Mouse (Mus musculus): ENCODE results near the gene Lbhd2.

The Lbhd2 gene

DNA sequence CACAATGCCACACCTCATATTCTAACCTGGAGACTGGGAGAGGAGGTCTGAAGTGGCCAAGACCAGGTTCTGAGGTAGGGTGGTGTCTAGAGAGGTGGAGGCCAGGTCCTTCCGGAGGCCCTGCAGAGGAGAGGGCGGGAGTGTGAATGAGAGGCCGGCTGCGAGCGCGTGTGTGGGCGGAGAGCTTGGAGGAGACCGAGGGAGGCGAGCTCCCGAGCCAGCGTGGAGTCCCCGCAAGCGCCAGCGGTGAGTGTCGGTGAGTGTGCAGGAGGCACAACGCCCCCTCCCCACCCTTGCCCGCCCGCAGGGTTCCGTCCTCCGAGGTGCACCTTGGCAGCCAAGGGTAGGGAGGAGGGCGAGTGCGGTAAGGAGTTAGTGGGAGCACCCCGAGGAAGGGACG, at the start of gene Lbhd2:
TSS of gene Lbhd2 (plus strand) at position 188 of the 400 bp plus-strand sequence.
- DNase-seq (ENCODE audit: low spot score in 2 of 2): no peak

GRCm38 (mm10) chr12:111360671-111361070, 45.9 kb upstream of the Lbhd2 start:
- no peak for DNase-seq (ENCODE audit: low spot score in 2 of 2)

DNA sequence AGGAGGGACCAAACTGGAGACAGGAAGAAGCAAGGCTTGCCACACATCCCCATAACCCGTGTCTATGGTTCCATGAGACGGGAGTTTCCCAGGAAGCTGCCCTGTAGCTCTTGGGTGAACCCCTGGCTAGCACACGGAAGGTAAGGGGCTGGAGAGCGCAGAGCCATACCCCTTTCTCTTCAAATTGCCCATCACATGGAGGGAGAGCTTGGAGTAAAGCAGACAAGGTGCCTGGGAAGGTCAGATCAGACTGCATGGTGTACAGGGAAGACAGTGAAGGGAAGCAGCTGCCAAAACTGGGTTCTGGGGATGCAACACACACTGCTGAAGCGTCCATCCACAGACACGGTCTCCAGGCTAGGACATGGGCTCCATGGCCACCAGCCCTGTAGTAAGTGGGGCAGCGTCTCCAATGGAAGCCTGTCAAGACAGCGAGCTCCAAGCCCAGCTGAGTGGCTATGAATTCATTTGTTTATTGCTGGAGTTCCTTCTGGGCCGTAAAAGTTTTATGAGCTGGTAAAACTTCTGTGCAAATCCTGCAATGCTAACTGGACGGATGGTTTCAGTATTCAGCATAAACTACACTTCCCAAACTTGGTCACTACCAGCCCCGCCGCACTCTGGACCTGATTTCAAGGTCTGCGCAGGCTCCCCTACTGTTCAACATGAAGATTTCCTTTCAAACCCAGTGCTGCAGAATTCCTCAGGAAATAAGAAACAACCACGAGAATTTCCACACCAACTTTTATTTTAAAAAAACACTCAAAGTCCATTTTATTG, 45.1 kb upstream of the Lbhd2 start:
- DNase-seq (ENCODE audit: low spot score in 2 of 2): no peak

DNA sequence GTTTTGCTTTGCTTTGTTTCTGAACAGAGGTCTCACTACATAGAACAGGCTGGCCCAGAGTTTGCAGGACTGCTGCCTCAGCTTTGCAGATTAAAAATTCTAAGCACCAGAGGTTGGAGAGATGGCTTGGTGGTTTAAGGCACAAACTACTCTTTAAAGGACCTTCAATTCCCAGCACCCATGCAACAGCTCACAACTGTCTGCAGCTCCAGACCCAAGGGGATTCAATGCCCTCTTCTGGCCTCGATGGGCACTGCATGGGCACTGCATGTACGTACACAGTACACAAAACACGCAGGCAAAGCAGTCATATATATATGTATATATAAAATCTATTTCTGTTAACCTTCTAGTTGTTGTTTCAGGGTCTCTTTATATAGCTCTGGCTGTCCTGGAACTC, 42.4 kb upstream of the Lbhd2 start:
- no peak for DNase-seq (ENCODE audit: low spot score in 2 of 2)

GRCm38 (mm10) chr12:111367065-111367464, 39.5 kb upstream of the Lbhd2 start:
- DNase-seq (ENCODE audit: low spot score in 2 of 2): no peak

GRCm38 (mm10) chr12:111370249-111370648, 36.4 kb upstream of the Lbhd2 start:
- no peak for DNase-seq (ENCODE audit: low spot score in 2 of 2)

DNA sequence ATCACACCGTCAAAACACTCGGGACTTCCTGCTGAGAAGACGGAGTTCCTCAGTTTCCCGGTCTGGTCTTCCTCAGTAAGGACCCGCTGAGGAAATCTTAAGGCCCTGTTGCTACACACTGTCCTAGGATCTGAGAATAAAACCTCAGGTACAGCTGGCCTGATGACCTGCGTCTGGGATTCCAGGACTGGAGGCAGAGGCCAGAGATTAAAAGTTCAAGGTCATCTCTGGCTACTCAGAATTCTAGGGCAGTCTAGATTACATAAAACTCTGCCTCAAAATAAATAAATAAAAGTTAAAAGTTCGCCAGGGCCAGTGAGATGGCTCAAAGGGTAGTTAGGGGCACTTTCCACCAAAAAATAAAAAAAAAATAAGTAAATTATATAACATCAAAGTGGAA, 34.7 kb upstream of the Lbhd2 start:
- no peak for DNase-seq (ENCODE audit: low spot score in 2 of 2)

GRCm38 (mm10) chr12:111373411-111373810, 33.2 kb upstream of the Lbhd2 start:
- no peak for DNase-seq (ENCODE audit: low spot score in 2 of 2)

GRCm38 (mm10) chr12:111374727-111375126, 31.9 kb upstream of the Lbhd2 start:
- no peak for DNase-seq (ENCODE audit: low spot score in 2 of 2)

DNA sequence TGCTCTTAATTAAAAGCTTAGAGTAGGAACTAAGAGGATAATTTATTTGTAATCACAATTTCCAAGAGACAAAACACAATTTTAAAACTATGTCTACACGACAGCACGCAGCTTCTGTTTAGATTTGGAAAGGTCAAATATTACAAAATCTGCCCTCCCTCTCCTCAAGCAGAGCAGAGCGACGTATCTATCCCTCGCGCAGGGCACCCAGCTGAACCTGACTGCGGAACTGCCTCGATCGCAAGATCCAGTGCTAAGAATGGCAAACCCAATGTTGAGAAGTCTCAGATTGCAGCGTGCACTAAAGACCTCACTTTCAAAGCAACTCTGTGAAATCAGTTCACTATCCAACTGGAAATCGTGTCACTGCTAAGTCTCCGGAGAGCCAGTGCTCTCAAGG, 31.1 kb upstream of the Lbhd2 start:
- no peak for DNase-seq (ENCODE audit: low spot score in 2 of 2)

- no peak for DNase-seq (ENCODE audit: low spot score in 2 of 2)
Observed at GRCm38 (mm10) chr12:111376053-111376452, 30.6 kb upstream of the Lbhd2 start.

DNA sequence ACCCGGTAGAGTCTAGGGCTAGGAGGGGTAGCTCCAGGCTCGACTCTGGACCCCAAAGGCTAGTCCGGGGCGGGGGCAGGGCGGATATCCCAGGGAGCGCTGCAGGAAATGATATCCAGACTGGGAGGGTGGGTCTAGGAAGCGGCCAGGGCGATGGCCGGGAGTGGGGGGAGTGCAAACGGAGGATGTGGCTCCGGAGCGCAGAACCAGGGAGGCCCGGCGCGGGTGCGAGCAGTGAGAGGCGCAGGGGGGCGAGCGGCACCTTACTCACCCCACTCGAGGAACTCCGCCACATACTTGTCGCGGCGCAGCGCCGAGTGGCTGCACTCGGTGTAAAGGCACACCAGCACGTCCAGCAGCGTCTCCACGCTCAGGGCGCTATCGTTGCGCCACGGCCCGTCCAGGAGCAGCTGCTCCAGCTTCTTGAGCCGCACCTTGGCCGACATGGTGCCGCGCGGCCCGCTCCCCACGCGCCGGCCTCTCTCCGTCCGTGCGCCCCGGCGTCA, 29.7 kb upstream of the Lbhd2 start:
- no peak for DNase-seq (ENCODE audit: low spot score in 2 of 2)

DNA sequence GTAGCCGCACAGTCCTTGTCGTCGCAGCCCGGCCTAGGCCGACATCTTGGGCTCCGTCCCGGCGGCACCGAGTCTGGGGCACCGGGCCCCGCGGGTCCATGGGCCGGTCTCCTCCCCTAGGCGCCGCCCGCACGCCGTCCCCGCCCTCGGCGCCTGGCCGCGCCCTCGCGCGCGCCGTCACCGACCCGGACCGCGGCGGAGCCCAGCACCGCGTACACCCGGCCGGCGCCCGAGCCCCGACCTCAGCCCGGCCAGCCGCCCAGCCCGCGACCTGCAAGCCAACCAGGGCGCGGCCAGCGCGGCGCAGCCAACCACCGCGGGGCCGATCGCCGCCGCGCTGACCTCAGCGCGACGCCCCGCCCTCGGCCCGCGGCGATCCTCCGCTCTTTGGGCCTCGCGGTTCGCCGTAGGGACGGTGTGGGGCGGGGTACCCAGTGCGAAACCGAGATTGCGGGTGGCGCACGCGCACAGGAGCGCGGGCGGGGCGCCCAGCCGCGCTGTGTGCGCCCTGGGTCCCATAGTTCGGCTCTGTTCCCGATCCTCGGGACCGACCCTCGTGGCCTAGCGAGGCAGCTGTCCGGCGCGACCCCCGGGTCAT, 29.1 kb upstream of the Lbhd2 start, which contains the start of gene Cdc42bpb:
TSS of gene Cdc42bpb (minus strand) at position 343 of the 598 bp plus-strand sequence.
- peak; percentile 66 to 67 for DNase-seq (ENCODE audit: low spot score in 2 of 2)

- no peak for DNase-seq (ENCODE audit: low spot score in 2 of 2)
Observed at GRCm38 (mm10) chr12:111377986-111378490, 28.6 kb upstream of the Lbhd2 start.

DNA sequence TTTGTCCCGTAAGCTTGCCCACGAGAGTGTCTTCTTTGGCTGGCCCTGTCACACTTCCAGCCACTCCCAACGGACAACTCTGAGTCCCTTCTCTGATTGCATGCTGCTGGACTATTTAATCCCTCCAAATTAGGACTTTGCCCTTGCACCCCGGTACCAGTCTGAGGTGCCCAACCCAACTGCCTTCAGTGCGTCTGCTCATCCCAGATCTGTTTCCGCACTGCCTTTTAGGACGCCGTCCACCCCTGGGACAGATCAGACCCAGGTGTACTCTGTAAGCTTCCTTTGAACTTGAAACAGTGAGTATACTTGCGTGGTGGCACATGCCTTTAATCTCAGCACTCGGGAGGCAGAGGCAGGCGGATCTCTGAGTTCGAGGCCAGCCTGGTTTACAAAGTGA, 27.8 kb upstream of the Lbhd2 start:
- DNase-seq (ENCODE audit: low spot score in 2 of 2): no peak

DNA sequence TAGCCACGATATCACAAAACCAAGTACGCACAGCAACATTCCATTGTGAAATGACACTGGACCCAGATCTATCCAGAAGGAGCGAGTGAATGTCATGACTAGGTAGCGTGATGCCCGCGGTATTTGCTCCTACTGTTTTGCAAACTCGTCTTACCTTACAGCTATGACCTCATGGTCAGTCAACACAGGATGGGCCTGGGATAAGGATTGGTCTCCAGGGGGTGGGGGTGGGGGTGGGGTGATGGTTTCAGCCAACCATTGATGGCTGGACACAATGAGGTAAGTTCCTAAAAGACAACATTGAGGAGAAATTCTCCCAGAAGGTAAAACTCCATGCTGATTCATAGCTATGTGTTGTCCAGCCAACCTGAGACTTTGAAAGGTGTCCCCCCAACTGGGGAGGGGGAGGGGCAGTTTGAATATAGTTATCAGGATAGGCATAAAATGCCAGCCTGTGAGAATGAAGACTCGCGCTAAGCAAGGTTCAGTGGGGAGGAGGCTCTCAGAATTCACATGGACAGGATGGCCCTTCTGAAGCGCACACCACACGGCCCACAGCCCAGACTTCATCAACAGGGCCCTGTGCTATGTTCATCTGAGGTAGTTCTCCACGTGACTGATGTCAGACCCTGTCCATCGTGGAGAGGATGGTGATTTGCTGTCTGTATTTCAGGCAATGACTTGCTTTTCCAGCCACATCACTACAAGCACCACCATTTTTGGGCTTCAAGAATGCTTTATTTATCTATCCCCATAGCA, 20.5 kb upstream of the Lbhd2 start:
- DNase-seq (ENCODE audit: low spot score in 2 of 2): no peak

GRCm38 (mm10) chr12:111386642-111387120, 19.9 kb upstream of the Lbhd2 start:
- DNase-seq (ENCODE audit: low spot score in 2 of 2): no peak

- no peak for DNase-seq (ENCODE audit: low spot score in 2 of 2)
Observed at GRCm38 (mm10) chr12:111387146-111387545, 19.5 kb upstream of the Lbhd2 start.

- no peak for DNase-seq (ENCODE audit: low spot score in 2 of 2)
Observed at GRCm38 (mm10) chr12:111394008-111394407, 12.6 kb upstream of the Lbhd2 start.

DNA sequence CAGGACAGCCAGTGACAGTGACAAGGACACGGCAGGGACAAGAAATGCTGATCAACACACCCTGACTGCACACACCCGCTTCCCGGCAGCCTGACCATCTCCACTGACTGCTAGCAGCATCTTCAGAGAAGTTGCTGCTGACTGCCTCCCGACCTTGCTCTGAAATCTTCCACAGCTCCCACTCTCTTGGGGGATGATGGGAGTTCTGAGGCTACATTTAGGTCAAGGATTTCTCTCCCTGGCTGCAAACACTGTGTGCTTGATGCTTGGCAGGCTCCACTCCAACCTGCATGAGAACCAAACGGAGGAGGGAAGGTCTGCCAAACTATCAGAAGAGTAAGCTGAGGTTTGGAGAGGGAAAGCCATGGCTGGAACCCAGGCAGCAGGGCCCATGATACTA, 9.6 kb upstream of the Lbhd2 start:
- DNase-seq (ENCODE audit: low spot score in 2 of 2): no peak

- no peak for DNase-seq (ENCODE audit: low spot score in 2 of 2)
Observed at GRCm38 (mm10) chr12:111401454-111402184, 5.0 kb upstream of the Lbhd2 start.

Data from spleen, postnatal 36 days (tissue).